Mouse (Mus musculus): ENCODE data around the gene Slc25a15.
A peak's percentile ranks its signal among the peaks of the same experiment; 100 is the strongest.

The Slc25a15 gene

DNA sequence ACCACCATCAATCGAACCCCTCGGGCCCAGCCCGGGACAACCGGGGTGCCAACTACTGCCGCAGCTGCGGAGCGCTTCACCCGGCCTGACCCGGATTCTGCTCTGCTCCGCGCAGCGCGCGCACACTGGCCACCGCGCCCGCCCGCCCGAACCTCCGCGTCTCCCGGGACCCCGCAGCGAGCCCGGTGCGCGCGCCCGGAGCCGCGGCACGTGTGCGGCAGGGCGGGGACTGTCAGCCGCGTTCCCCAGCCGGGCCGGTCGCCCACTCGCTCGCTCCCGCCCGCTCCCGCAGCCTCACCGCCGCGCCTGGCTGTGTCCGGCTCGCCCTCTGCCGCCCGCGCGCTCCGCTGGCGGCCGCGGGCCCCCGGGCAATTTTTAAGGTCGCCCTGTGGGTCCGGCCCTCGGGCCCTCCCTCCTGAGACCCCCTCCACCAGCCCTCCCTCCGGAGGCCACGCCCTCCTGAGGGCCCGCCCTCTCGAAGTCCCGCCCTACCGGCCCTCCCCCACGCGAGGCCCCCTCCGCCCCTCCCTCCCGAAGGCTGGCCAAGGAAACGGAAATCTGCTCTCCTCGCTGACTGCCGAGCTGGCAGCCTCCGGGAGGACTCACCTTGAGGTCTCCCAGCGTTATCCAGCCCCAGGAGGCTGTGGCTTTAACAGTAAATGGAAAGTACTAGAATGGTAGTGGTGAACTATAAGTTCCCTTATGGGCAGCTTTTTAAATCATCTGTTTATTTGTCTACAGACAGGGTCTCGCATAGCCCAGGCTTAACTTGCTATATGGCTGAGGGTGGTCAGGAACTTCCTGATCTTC is at the start of gene Slc25a15:
Gene Slc25a15, minus strand, starts transcription at position 456 of the 810 bp plus-strand sequence.
- peak; percentile 89 to 90 for DNase-seq (ENCODE audit: low spot score in 2 of 2)

GRCm38 (mm10) chr8:22411971-22412370 is 13.6 kb upstream of the Slc25a15 start:
- no peak for DNase-seq (ENCODE audit: low spot score in 2 of 2)

DNA sequence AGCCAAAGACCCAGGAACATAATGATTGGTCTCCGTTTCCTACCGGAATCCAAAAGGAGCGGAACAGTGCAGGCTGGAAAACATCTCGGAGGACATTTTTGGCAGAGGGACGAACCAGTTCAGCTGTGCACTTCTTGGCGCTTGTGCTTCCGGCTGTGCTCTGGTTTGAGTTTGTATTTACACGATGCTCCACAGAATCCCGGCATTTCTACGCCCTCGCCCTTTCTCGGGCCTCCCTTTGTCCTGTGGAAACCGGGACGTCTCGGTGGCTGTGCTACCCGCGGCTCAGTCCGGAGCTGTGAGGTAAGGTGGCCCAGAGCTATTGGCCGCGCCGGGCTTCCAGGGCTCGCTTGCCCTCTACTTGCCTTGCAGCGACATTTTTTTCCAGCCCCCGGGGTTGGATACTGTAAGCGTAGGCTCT is 12.9 kb upstream of the Slc25a15 start, which contains the start of gene Mrps31:
Gene Mrps31, plus strand, starts transcription at position 80 of the 421 bp plus-strand sequence.
- DNase-seq (ENCODE audit: low spot score in 2 of 2): peak; percentile 75

DNA sequence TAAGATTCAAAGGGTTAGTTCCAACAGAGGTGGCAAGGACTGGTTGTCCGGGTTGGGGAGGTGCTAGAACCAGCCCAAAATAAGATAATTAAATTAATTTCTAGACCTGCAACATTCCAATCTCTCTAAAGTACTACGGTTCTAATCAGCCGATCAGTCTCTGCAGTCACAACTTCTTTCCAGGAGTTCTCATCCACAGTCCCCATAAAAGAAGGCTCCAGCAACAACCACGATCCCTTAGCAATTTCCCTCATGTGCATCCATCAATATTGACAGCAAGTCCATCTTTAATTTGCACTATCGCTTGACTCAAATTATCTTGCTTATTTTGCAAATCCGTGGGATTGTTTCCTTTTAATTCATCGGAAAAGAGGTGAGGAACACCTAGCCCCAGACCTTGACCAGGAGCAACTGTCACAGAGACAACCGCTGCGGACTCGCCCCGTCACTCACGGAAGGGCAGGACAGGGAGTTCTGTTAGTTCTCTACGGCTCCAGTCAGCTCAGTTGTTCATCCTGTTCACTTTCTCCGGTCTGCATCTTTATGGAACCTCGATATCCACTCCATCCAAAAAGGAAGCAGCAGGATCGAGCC is 12.4 kb upstream of the Slc25a15 start:
- DNase-seq (ENCODE audit: low spot score in 2 of 2): no peak

GRCm38 (mm10) chr8:22405733-22406132 is 7.3 kb upstream of the Slc25a15 start:
- DNase-seq (ENCODE audit: low spot score in 2 of 2): no peak

DNA sequence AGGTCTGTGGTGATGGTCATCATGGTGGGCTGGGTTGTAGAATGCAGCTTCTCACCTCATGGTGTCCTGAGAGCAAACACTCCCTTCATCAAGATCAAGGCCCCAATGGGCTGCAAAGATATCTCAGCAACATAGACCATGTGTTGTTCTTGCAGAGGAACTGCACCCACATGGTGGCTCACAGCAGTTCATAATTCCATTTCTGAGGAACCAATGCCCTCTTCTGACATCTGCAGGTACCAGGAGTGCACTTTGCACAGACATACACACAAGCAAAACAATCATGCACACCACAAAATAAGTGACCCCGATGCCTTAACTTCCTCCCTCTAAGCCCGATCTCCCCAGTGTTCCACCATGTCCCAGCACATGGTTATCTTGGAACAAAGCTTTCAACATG is 4.8 kb upstream of the Slc25a15 start:
- DNase-seq (ENCODE audit: low spot score in 2 of 2): no peak

- DNase-seq (ENCODE audit: low spot score in 2 of 2): no peak
These were observed 2.2 kb upstream of the Slc25a15 start for GRCm38 (mm10) chr8:22400593-22400992.

DNA sequence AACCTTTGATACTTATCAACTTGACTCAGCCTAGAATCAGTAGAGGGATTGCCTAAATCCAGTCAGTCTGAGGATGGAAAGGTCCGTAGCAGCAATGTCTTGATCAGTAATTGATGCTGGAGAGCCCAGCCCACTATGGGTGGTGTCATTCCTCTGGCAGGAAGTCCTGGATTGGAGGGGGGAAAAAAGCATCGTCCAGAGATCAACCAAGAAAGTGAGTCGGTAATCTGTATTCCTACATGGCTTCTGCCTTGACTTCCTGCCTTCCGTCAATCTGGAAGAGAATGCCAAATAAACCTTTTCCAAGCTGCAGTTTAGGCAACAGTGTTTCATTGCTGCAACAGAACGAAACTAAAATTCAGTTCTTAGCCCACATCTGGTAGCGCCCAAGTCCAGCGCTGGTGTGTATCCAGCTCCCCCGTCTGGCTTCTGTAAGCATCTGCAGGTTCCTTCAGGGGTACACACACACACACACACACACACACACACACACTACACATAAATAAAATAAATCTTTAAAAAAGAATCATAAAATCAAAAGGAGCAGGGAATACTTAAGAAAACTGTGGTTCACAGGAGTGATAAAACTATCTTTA is 986 bp upstream of the Slc25a15 start:
- no peak for DNase-seq (ENCODE audit: low spot score in 2 of 2)

DNA sequence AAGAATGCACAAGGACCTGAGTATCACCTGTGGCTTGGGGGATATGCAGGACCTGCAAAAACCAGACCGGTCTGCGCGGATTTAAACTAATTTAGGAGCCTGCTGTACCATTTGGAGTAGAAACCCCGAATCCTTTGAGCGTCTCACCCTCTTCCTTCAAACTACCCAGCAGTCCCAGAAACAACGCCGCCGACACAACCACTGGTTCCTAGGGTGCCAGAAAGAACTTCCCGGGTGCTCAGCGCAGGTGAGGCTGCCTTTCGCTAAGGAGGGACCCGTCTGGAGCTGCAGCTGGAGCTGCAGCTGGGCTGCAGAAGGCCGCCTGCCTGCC is 621 bp downstream of the Slc25a15 start:
- DNase-seq (ENCODE audit: low spot score in 2 of 2): no peak

- no peak for DNase-seq (ENCODE audit: low spot score in 2 of 2)
These were observed 3.1 kb downstream of the Slc25a15 start for GRCm38 (mm10) chr8:22395256-22395655.

GRCm38 (mm10) chr8:22394471-22394870 is 3.9 kb downstream of the Slc25a15 start:
- no peak for DNase-seq (ENCODE audit: low spot score in 2 of 2)

DNA sequence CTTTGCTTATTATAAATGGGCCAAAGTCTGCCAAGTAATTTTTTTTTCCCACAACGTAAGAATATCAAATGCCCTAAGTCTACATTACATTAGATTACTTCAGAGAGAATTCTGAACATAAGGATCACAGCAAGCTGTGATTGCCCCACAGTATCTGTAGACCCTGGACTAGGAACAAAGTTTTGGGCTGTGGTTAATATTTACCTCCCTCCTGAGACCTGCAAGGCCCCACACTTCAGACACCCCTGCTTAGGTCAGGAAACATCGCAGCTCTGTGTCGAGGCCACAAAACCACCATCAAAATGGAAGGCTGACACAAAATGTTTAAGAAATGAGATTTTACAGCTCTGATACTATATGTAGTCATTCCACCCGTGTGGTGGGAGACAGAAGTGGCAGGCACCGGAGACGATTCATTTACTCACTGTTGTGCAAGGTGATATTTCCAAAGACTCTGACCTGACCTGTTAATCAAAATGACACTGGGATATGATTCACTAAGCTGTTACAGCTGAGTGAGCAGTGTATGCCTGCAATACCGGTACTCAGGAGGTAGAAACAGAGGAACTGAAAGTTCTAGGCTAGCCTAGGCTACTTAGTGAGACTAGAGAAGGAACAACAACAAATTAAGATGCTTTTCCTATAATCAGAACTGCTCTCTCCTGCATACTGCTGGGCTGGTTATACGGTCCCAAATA is 7.5 kb downstream of the Slc25a15 start:
- DNase-seq (ENCODE audit: low spot score in 2 of 2): no peak

GRCm38 (mm10) chr8:22389874-22390273 is 8.5 kb downstream of the Slc25a15 start:
- no peak for DNase-seq (ENCODE audit: low spot score in 2 of 2)

GRCm38 (mm10) chr8:22385158-22385557 is 13.2 kb downstream of the Slc25a15 start:
- DNase-seq (ENCODE audit: low spot score in 2 of 2): no peak

DNA sequence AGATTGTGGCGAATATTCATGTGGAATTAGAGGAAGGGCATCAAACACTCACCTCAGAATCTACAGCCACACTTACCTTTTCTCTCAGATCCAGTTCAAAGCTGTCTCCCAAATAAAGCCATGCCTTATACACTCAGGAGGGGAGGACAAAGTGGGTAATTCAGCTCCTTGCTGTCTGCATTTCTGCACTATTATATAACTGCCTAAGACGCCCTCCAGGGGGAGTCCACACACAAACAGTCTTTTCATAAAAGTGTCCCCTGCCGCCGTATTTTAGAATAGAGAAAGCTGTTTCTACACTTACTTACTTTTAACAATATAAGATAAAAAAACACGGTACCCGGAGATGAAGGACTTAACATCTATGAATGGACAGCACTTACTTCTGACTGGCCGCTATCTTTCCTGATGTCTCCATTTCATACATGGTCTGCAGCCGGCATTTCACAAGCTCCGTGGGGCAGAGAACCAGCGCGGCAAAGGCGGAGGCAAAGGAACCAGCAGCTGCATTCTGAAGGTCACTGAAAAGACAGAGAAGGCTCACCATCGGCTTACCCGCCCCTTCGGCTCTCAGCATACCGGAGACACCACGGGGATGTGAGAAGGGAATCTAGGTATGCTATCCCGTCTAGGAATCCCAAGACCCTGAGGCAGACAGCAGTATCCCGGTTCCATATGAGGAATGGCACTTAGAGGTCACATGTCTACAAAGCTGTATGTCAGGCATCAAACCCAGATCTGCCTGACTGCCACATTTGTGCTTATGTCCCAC is 15.4 kb downstream of the Slc25a15 start:
- DNase-seq (ENCODE audit: low spot score in 2 of 2): peak in 1 of 2 experiments; percentile 13

DNA sequence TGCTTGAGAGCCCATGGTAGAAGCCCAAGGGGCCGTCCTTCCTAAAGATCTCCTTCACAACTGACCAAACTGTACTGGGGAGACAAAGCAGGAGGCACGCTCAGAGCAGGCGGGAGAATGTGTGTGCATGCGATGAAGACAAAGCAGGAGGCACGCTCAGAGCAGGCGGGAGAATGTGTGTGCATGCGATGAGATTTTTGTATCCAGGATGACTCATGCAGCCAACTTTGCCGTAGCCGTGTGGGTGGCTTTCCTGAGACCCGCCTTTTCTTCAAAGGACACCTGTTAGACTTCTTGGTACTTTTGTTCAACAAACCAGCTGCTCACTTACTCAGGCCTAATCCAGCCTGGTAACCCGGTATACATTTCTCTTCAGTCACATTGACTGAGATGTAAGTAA is 17.5 kb downstream of the Slc25a15 start:
- DNase-seq (ENCODE audit: low spot score in 2 of 2): no peak

DNA sequence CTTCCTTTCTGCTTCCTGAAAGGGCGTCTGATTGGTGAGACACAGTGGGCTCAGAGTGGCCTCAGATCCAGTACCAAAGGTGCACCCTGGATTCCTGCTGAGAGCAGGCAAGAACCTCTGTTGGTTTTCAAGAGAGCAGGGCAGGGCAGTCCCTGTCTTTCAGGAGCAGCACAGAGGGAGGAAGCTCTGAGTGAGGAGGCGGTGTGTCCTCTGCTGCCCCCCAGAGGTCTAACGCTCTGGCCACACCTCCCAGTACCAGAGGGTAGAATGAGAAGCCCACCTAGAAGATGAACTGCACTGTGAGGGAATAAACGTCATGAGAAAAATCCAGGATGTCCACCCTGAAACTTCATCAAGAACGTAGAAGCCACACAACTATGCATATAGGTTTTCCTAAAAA is 21.5 kb downstream of the Slc25a15 start:
- peak in 1 of 2 experiments; percentile 17 for DNase-seq (ENCODE audit: low spot score in 2 of 2)

- no peak for DNase-seq (ENCODE audit: low spot score in 2 of 2)
These were observed 22.1 kb downstream of the Slc25a15 start for GRCm38 (mm10) chr8:22376311-22376710.

DNA sequence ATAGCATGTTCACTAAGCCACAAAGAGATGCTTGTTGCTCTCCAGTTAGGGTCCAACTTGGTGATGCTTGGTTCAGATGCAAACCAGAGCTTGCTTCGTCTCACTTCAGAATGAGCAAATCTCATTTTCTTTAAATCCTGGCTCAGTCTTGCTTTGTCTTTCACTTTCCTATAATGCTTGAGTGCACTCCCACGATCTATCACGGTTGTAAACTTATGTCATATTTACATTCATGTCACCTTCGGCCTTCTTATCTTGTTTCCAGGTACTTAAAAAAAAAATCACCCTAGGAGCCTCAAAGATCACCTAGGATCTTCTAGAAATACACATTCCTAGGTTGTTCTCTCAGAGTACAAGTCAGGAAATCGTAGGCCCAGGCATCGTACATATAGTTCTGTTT is 38.5 kb downstream of the Slc25a15 start:
- DNase-seq (ENCODE audit: low spot score in 2 of 2): no peak

DNA sequence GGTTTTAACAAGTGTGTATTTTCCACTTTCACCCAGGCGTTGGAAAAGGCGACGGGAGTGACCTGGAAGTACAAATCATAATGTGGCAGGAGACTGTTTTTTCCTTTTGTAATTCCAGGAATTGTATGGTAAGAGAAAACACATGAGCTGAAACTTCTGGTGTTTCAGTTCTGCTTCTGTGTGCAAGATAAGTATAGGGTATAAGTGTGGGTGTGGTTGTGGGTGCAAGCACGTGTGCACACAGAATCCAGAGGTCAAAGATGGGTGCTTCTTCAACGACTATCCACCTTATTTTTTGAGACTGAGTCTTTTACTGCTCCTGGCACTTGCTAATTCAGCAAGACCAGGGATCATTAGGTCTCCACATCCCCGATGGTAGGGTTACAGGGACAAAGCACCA is 39.0 kb downstream of the Slc25a15 start:
- no peak for DNase-seq (ENCODE audit: low spot score in 2 of 2)

GRCm38 (mm10) chr8:22335426-22335825 is 63.0 kb downstream of the Slc25a15 start:
- DNase-seq (ENCODE audit: low spot score in 2 of 2): no peak
